15 mouse cellular contexts compared by ENCODE assay signal in genomic region chr17:83221611-83222500, GRCm38 (mm10). TPM values are rescaled to one million over a fixed set of nuclear protein-coding genes. Genes with fewer than 3 reads are reported as not detected.
DNase-seq lines count a peak whose midpoint lies in the region; ATAC-seq and TF ChIP-seq lines count a peak whose summit lies in the region.
"Had no signal": no experiment of that assay in that cellular context is flagged by ENCODE, and none has a peak within 500 bp of the region (broad histone marks: within the 10 kb centered on the region; RNA-seq: fewer than 3 reads in every experiment).

No protein-coding gene starts in this region.

- no peak for TF ChIP-seq EP300 in heart, adult 2 months (IDR thresholded peaks at IDR 0.05; ENCODE audit: insufficient read depth, low read depth, low read length)

- no peak for ATAC-seq in kidney, postnatal 0 days (replicated peaks; ENCODE audit: low FRiP score, low read depth)
- ATAC-seq in intestine, embryonic 16.5 days = peak; percentile 8
- ATAC-seq: forebrain, postnatal 0 days had no signal

- H3K9ac ChIP-seq in heart, adult 2 months (ENCODE audit: low read depth, low read length) = no peak overlapping the region
- H3K9ac ChIP-seq in kidney, postnatal 0 days (ENCODE audit: low read depth, low read length) = no peak overlapping the region
- H3K9ac ChIP-seq in intestine, embryonic 16.5 days (ENCODE audit: low read depth, low read length) = peak overlapping the region; percentile 26
- H3K9ac ChIP-seq: forebrain, postnatal 0 days; hindbrain, embryonic 15.5 days; limb, embryonic 12.5 days had no signal

- no peaks in the 10 kb centered on the region for H3K79me2 ChIP-seq in heart, adult 2 months (replicated peaks; ENCODE audit: control insufficient read depth, insufficient read depth, low read length)

- no peaks in the 10 kb centered on the region for H3K9me3 ChIP-seq in kidney, postnatal 0 days (replicated peaks; ENCODE audit: low read length)
- no peaks in the 10 kb centered on the region for H3K9me3 ChIP-seq in intestine, embryonic 16.5 days (ENCODE audit: control insufficient read depth, low read length)
- H3K9me3 ChIP-seq: hindbrain, embryonic 15.5 days; limb, embryonic 12.5 days; midbrain, embryonic 10.5 days had no signal

- no peak for TF ChIP-seq POLR2A in heart, adult 2 months (IDR thresholded peaks at IDR 0.05; ENCODE audit: insufficient read depth, low read depth, low read length)

- intact Hi-C loops in heart, adult 2 months (cut with DNase I) = no loop called here
- intact Hi-C loops in heart, postnatal 36 days (cut with DNase I) = loop anchor here (5.0 kb wide), 1 partner anchor 115 kb away; no protein-coding TSS in a partner anchor

- no peak for DNase-seq in heart, adult 2 months
- DNase-seq in heart, postnatal 36 days = no peak
- no peak for DNase-seq in kidney, postnatal 0 days (ENCODE audit: low spot score)
- DNase-seq in kidney, adult 18-20 months = no peak
- no peak for DNase-seq in yolk sac, embryonic 10.5 days (ENCODE audit: low spot score)
- no peak for DNase-seq in right cerebral cortex, postnatal 10 days (ENCODE audit: low spot score in 2 of 2)
- DNase-seq: cerebellum, adult 8-10 months; forebrain, postnatal 0 days; gastrocnemius, postnatal 10 days; layer of hippocampus, postnatal 36 days had no signal

- H3K27me3 ChIP-seq in heart, adult 2 months (ENCODE audit: control insufficient read depth, insufficient read depth, low read length) = no peaks in the 10 kb centered on the region
- no peaks in the 10 kb centered on the region for H3K27me3 ChIP-seq in kidney, postnatal 0 days (ENCODE audit: insufficient read depth, low read length)
- no peaks in the 10 kb centered on the region for H3K27me3 ChIP-seq in intestine, embryonic 16.5 days (replicated peaks; ENCODE audit: control insufficient read depth, insufficient read depth, low read length)
- H3K27me3 ChIP-seq: hindbrain, embryonic 15.5 days had no signal

- H3K4me1 ChIP-seq in heart, adult 2 months (ENCODE audit: control insufficient read depth, insufficient read depth, low read length) = peaks cover 10% of the 10 kb centered on the region
- H3K4me1 ChIP-seq in kidney, postnatal 0 days (replicated peaks; ENCODE audit: insufficient read depth, low read length) = peaks cover 61% of the 10 kb centered on the region
- peaks cover 66% of the 10 kb centered on the region for H3K4me1 ChIP-seq in intestine, embryonic 16.5 days (ENCODE audit: control insufficient read depth, insufficient read depth, low read length)

- TF ChIP-seq CTCF in heart, adult 2 months (IDR thresholded peaks at IDR 0.05) = no peak
- TF ChIP-seq CTCF in kidney, postnatal 0 days (IDR thresholded peaks at IDR 0.05; ENCODE audit: low read depth) = no peak

- H3K27ac ChIP-seq in heart, adult 2 months = peak overlapping the region; percentile 79
- H3K27ac ChIP-seq in kidney, postnatal 0 days = peak overlapping the region; percentile 61; the same call in 1 of the 2 replicates
- peak overlapping the region; percentile 94 for H3K27ac ChIP-seq in intestine, embryonic 16.5 days (ENCODE audit: low read length)
- H3K27ac ChIP-seq: hindbrain, embryonic 15.5 days; limb, embryonic 12.5 days; midbrain, embryonic 10.5 days had no signal

- H3K4me3 ChIP-seq in heart, adult 2 months = no peak overlapping the region
- no peak overlapping the region for H3K4me3 ChIP-seq in kidney, postnatal 0 days (replicated peaks; ENCODE audit: low read depth, low read length)
- H3K4me3 ChIP-seq in intestine, embryonic 16.5 days (ENCODE audit: low read length) = no peak overlapping the region
- H3K4me3 ChIP-seq: hindbrain, embryonic 15.5 days; limb, embryonic 12.5 days; midbrain, embryonic 10.5 days had no signal

- H3K36me3 ChIP-seq in heart, adult 2 months (ENCODE audit: control insufficient read depth, insufficient read depth, low read length) = no peaks in the 10 kb centered on the region
- H3K36me3 ChIP-seq in kidney, postnatal 0 days (ENCODE audit: insufficient read depth, low read length) = peaks cover 24% of the 10 kb centered on the region
- H3K36me3 ChIP-seq in intestine, embryonic 16.5 days (ENCODE audit: control insufficient read depth, insufficient read depth, low read length) = peaks cover 30% of the 10 kb centered on the region
- H3K36me3 ChIP-seq: hindbrain, embryonic 15.5 days had no signal

- H3K4me2 ChIP-seq in kidney, postnatal 0 days (ENCODE audit: low read length) = no peak overlapping the region
- peak overlapping the region; percentile 4; the same call in 1 of the 2 replicates for H3K4me2 ChIP-seq in intestine, embryonic 16.5 days (ENCODE audit: low read depth, low read length)
- H3K4me2 ChIP-seq: hindbrain, embryonic 15.5 days; limb, embryonic 12.5 days had no signal

- 87% methylated on average over 13 of the region's 13 CpGs for WGBS in heart, adult 2 months
- WGBS in kidney, postnatal 0 days = 54% methylated on average over 13 of the region's 13 CpGs
- 61% methylated on average over 13 of the region's 13 CpGs for WGBS in intestine, embryonic 16.5 days

RNA-seq across cellular contexts. Expression of gene Pkdcc, which starts 6.8 kb away (rescaled TPM):
- total RNA-seq in heart, adult 2 months (2021) = 10 to 100 TPM; 45.5 to 45.7 TPM
- polyA plus RNA-seq in heart, adult 2 months (2012; rRNA removed) = 63.0 and 81.8 TPM in 2 replicates
- total RNA-seq in heart, postnatal 36 days (2021) = 10 to 100 TPM; 34.5 to 37.4 TPM
- polyA plus RNA-seq in kidney, postnatal 0 days (2015; fragmentation: Nextera tagmentation; extraction: Ambion mirVana) = 28.5 and 29.1 TPM in 2 replicates
- polyA plus RNA-seq in intestine, embryonic 16.5 days (2015; fragmentation: Nextera tagmentation; extraction: Ambion mirVana) = 18.3 and 18.7 TPM in 2 replicates
- total RNA-seq: MEL had no signal
